Mouse (Mus musculus) Muller cell, postnatal 12 days (primary cell): ENCODE measurements around the gene Hecw2.
A peak's percentile ranks its signal among the peaks of the same experiment; 100 is the strongest.

Source experiments
- DNase-seq: peaks from one replicate; pipeline ENCODE4 v3.0.0-alpha.2; 2015; ENCODE audit errors: inconsistent ontology term

The Hecw2 gene

GRCm38 (mm10) chr1:54118342-54118973 lies 76.5 kb downstream of the Hecw2 start:
- DNase-seq: no peak

- DNase-seq: no peak
Measured at GRCm38 (mm10) chr1:54110920-54111605, 83.9 kb downstream of the Hecw2 start.

GRCm38 (mm10) chr1:54109255-54109654 lies 85.7 kb downstream of the Hecw2 start:
- DNase-seq: no peak

- no peak for DNase-seq
Measured at GRCm38 (mm10) chr1:54106756-54107155, 88.2 kb downstream of the Hecw2 start.

GRCm38 (mm10) chr1:54079708-54080107 lies 115.3 kb downstream of the Hecw2 start:
- no peak for DNase-seq

- no peak for DNase-seq
Measured at GRCm38 (mm10) chr1:54074456-54074855, 120.5 kb downstream of the Hecw2 start.

GRCm38 (mm10) chr1:54070121-54070520 lies 124.8 kb downstream of the Hecw2 start:
- no peak for DNase-seq

- no peak for DNase-seq
Measured at GRCm38 (mm10) chr1:54068248-54068647, 126.7 kb downstream of the Hecw2 start.

- no peak for DNase-seq
Measured at GRCm38 (mm10) chr1:54065434-54065833, 129.5 kb downstream of the Hecw2 start.

- DNase-seq: no peak
Measured at GRCm38 (mm10) chr1:54061078-54061477, 133.9 kb downstream of the Hecw2 start.

GRCm38 (mm10) chr1:54059731-54060130 lies 135.2 kb downstream of the Hecw2 start:
- DNase-seq: no peak

GRCm38 (mm10) chr1:54052771-54053170 lies 142.2 kb downstream of the Hecw2 start:
- DNase-seq: no peak

- DNase-seq: no peak
Measured at GRCm38 (mm10) chr1:54046923-54047322, 148.0 kb downstream of the Hecw2 start.

- DNase-seq: peak; percentile 6
Measured at GRCm38 (mm10) chr1:54039062-54039461, 155.9 kb downstream of the Hecw2 start.

- DNase-seq: no peak
Measured at GRCm38 (mm10) chr1:54017686-54018085, 177.3 kb downstream of the Hecw2 start.

- no peak for DNase-seq
Measured at GRCm38 (mm10) chr1:54015739-54016138, 179.2 kb downstream of the Hecw2 start.

- no peak for DNase-seq
Measured at GRCm38 (mm10) chr1:54012414-54012813, 182.6 kb downstream of the Hecw2 start.

GRCm38 (mm10) chr1:54009418-54010064 lies 185.4 kb downstream of the Hecw2 start:
- DNase-seq: no peak

- no peak for DNase-seq
Measured at GRCm38 (mm10) chr1:54005860-54006386, 189.0 kb downstream of the Hecw2 start.

- DNase-seq: no peak
Measured at GRCm38 (mm10) chr1:54003288-54003687, 191.7 kb downstream of the Hecw2 start.

GRCm38 (mm10) chr1:54002077-54002476 lies 192.9 kb downstream of the Hecw2 start:
- DNase-seq: no peak

GRCm38 (mm10) chr1:53997239-53997638 lies 197.7 kb downstream of the Hecw2 start:
- DNase-seq: no peak
